Mouse (Mus musculus) induced T-regulatory cell, adult 2 months (primary cell): ENCODE results near the gene Lifr.

Experiments used
- DNase-seq: peaks from one replicate; pipeline ENCODE4 v3.0.0-alpha.2; 2012; ENCODE audit warnings: low read depth

Lifr gene

GRCm38 (mm10) chr15:7128627-7129126, 38.3 kb downstream of the Lifr start:
- DNase-seq: peak; percentile 2

- DNase-seq: peak; percentile 13
Measured at GRCm38 (mm10) chr15:7129127-7129943, 38.9 kb downstream of the Lifr start.

- no peak for DNase-seq
Measured at GRCm38 (mm10) chr15:7129944-7130287, 39.5 kb downstream of the Lifr start.

GRCm38 (mm10) chr15:7130691-7131225, 40.3 kb downstream of the Lifr start:
- DNase-seq: no peak

- DNase-seq: peak; percentile 4
Measured at GRCm38 (mm10) chr15:7132741-7133140, 42.3 kb downstream of the Lifr start.

GRCm38 (mm10) chr15:7134454-7135052, 44.1 kb downstream of the Lifr start:
- DNase-seq: peak; percentile 41

- no peak for DNase-seq
Measured at GRCm38 (mm10) chr15:7135982-7136562, 45.7 kb downstream of the Lifr start.

GRCm38 (mm10) chr15:7136912-7137311, 46.5 kb downstream of the Lifr start:
- DNase-seq: no peak

GRCm38 (mm10) chr15:7137607-7138006, 47.2 kb downstream of the Lifr start:
- no peak for DNase-seq

- no peak for DNase-seq
Measured at GRCm38 (mm10) chr15:7138471-7138870, 48.1 kb downstream of the Lifr start.

- no peak for DNase-seq
Measured at GRCm38 (mm10) chr15:7140322-7140721, 49.9 kb downstream of the Lifr start.

GRCm38 (mm10) chr15:7141246-7141645, 50.8 kb downstream of the Lifr start:
- no peak for DNase-seq

GRCm38 (mm10) chr15:7143689-7144170, 53.3 kb downstream of the Lifr start:
- DNase-seq: no peak

GRCm38 (mm10) chr15:7144542-7144941, 54.1 kb downstream of the Lifr start:
- no peak for DNase-seq

- DNase-seq: no peak
Measured at GRCm38 (mm10) chr15:7144942-7145341, 54.5 kb downstream of the Lifr start.

GRCm38 (mm10) chr15:7145555-7145954, 55.1 kb downstream of the Lifr start:
- no peak for DNase-seq

GRCm38 (mm10) chr15:7146529-7146928, 56.1 kb downstream of the Lifr start:
- no peak for DNase-seq

- DNase-seq: no peak
Measured at GRCm38 (mm10) chr15:7149796-7150195, 59.4 kb downstream of the Lifr start.

GRCm38 (mm10) chr15:7150591-7150990, 60.2 kb downstream of the Lifr start:
- DNase-seq: no peak

GRCm38 (mm10) chr15:7152116-7152760, 61.8 kb downstream of the Lifr start:
- no peak for DNase-seq

- DNase-seq: no peak
Measured at GRCm38 (mm10) chr15:7154010-7154736, 63.8 kb downstream of the Lifr start.

- DNase-seq: no peak
Measured at GRCm38 (mm10) chr15:7154737-7155090, 64.3 kb downstream of the Lifr start.
